Mouse (Mus musculus) spleen, postnatal 36 days (tissue): ENCODE measurements around the gene Ttll6.

Source experiments
- DNase-seq, 2 experiments: peaks; one replicate each; pipeline ENCODE4 v3.0.0; 2022; ENCODE audit warnings: low spot score in 2 of 2, mixed read lengths in 1 of 2

Gene Ttll6

DNA sequence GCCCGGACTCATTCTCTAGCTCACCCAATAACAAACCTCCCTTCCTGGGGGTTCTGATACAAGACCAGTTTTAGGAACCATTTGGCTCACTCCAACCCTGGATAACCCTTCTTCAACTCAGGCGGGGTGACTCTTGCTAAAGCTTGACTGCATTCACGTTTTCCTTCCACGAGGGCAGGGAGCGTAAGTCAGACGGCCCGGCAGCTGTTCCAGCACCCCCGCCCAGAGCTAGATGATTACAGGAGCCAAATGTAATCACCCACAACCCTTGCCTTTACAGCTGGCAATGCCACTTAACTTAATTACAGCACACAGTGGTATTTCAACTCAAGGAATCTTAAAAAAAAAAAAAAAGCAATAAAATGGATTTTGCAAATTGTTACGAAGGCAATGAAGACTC lies 34.5 kb downstream of the Ttll6 start:
- no peak for DNase-seq

DNA sequence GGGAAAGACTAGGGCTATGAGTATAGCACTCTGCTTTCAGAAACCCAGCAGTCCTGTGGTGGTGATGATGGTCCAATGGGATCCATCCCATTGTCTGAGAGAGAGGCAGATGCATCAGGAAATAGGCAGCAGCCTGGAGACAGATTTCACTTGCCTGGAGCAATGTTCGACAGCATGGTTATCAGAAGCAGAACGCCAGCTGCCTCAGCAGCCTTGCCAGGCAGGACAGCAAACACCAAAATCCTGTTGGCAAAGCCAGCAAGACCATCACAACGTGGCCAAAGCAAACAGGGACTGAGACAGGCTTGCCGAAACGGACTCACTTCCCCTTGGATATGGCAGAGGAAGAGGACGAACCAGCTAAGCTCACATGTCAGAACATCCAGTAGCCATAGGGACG lies 35.4 kb downstream of the Ttll6 start:
- DNase-seq = no peak

- DNase-seq = no peak
These were observed 37.3 kb downstream of the Ttll6 start for GRCm38 (mm10) chr11:96170711-96171379.

- DNase-seq = no peak
These were observed 38.0 kb downstream of the Ttll6 start for GRCm38 (mm10) chr11:96171601-96172000.

- DNase-seq = no peak
These were observed 39.1 kb downstream of the Ttll6 start for GRCm38 (mm10) chr11:96172511-96173287.

GRCm38 (mm10) chr11:96173288-96173840 lies 39.8 kb downstream of the Ttll6 start:
- no peak for DNase-seq

DNA sequence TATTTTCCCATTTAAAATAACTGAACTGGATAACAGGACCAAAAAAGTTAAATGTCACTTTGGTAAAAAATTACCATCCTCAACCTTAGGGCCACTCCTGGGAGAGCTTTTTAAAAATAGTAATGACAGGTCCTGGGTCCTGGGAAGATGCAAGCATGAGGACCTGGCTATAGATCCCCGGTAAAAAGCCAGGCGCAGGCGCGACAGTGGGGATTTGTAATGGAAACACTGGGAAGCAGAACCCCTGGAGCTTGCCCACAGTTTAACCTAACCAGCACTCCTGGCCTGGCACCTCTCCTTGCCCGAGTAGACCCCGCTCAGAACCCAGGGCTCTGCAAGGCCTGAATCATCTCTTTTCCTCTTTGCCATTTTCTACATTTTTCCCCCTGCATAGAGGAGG lies 41.3 kb downstream of the Ttll6 start:
- DNase-seq = no peak

DNA sequence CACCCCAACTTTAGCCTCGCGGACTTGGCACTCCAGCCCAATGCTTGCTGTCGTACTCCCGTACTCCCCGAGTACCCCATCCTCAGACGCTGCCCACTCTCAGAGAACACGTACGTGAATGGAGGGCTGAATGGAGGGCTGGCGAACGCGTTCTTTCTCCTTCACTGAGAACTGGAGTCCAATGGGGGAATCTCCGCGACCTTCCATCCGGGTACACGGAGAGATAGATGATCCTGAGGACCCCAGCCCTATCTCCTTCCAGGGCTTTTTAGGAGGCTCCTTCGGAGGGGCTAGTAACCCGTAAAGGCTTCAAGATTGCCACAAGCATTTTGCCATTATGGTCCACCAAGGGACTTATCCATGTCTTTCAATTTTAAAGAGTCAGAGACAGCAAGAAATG lies 41.9 kb downstream of the Ttll6 start:
- DNase-seq = no peak

DNA sequence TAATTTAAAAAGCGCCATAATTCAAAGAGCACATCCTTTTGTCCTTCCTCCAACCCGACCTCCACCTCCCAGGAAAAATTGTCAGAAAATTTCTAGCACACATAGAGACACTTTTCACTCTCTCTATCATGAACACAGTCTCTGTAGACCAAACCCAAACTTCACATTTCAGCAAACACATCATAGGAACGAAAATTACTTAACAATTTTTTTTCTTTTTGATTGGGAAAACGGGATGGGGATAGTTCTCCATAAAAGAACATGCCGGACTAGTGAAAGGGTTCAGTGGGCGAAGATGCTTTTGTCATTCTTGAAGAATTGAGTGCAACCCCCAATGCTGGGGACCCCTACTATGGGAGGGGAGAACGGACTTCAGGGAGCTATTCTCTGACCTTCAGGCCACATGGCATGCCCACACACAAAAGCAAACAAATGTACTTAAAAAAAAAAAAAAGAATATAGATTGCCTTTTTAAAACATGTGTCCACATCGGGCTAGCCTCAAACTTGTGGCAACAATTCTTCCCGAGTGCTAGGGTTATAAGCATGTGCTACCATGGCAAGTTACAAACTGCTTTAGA lies 42.5 kb downstream of the Ttll6 start:
- no peak for DNase-seq

DNA sequence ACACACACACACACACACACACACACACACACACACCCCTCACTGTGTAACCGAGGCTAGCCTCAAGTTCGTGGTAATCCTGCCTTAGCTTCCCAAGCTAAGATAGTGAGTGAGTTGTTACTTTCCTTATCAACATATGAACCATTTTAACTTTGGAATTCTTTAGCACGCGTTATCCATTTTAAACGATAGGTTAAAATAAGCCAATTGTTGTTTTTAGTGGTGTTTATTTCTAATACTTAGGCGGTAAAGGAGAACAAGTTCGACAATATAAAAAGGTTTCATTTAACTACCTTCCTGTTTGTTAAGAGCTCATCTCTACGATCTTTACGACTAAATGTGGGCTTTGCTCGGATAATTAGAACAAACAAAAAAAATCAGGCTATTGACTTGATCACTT lies 43.3 kb downstream of the Ttll6 start:
- no peak for DNase-seq

DNA sequence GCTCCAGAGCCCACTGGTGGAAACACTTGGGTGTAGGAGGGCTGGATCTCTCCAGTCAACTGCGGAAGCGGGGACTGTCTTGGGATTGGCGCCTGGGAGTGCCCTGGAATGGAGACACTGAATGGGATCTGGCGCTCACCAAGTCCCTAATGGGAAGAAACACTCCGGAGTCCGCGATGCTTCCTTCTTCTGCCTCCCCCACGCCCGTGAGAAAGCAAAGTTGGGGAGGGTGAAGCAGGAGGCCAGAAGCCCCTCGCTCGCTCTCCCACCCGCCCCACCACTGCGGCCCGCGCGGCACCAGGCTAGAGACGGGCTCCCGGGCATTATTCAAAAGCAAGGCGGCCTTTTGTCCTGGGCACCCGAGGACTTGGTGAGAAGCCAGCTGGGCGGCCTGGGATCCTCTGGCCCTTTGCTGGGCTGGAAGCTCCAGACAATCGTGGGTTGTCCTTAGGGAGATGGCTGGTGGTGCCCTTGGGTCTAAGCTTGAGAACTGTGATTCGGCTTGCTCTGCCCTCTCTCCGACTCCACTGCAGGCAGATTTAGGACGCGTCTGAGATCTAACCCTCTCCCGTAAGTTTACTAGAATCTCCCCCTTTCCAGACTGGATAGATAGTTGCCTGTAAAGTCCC lies 44.1 kb downstream of the Ttll6 start:
- DNase-seq = no peak

- DNase-seq = no peak
These were observed 44.8 kb downstream of the Ttll6 start for GRCm38 (mm10) chr11:96178356-96178755.

GRCm38 (mm10) chr11:96178911-96179503 lies 45.4 kb downstream of the Ttll6 start:
- DNase-seq = no peak

- no peak for DNase-seq
These were observed 47.5 kb downstream of the Ttll6 start for GRCm38 (mm10) chr11:96181061-96181460.

DNA sequence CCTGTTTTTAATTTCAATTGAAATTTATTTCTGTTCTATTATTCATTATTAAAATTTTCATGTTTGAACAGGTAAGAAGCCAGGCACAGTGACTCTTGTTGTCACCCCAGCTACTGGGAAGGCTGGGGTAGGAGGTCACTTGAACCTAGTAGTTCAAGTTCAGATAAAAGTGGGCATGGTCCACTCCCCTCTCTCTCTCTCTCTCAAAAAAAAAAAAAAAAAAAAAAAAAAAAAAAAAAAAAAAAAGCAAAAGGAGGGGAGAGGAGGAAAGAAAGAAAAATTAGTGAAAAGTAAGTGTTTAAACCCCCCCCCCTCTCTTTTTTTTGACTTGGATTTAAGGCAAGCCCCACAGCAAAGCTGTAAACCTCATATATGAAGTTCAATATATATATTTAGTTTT lies 50.6 kb downstream of the Ttll6 start:
- DNase-seq = no peak

DNA sequence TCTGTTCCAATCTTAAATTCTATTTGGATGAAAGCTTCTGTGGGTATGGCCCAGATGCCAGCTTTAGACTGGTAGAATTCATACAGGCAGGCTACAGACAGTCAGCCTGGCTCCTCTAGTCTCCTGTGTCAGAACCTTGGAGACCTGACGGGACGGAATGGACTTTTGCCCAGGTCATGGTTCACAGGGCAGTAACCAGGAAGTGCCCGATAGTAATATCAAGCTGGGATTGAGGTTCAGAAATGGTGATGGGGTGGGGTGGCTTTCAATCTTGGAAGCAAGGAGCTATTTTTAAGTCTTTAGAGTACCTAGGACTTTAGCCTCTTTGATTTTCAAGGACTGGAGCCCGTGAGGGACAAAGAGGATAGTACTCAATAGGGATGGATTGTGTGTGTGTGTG lies 53.7 kb downstream of the Ttll6 start:
- no peak for DNase-seq

- no peak for DNase-seq
These were observed 56.4 kb downstream of the Ttll6 start for GRCm38 (mm10) chr11:96189810-96190522.

- no peak for DNase-seq
These were observed 57.5 kb downstream of the Ttll6 start for GRCm38 (mm10) chr11:96191132-96191531.

DNA sequence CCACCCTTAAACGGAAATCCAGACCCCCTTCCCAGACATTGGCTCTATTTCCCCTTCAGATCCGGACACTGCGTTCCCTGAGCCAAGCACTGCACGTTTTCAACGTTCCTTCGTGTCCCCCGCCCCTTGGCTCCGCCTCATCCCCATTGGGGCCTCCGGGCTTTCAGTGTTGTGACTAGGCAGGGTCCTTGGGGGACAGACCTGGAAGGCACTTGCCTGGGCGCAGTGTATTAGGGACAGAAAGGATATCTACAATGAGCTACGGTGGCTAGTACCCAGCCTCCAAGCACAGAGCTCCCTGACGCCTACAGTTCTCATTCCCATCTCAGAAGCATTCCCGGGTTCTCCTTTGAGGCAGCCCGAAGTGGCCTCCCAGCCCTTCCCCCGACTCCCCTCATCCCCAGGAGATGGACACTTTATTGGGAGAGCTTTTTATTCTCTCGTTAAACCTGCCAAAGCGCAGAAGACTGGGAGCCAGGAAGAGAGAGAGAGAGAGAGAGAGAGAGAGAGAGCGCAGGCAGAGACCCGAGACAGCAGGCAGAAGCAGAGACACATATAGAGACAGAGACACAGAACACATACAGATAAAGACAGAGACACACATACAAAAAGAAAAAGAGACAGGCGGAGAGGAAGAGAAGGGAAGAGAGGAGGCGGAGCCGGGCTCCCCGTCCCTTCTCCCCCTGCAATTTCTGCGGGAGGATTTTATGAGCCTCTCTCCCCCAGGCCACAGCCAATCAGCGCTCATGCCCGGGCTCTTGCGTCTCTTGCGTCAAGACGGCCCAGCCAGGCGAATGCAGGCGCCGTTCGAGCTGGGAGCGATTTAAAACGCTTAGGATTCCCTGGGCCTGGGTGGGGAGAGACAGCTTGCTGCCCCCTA lies 60.2 kb downstream of the Ttll6 start, which contains the start of gene Hoxb13:
TSS of gene Hoxb13 (plus strand) at position 796 of the 880 bp plus-strand sequence.
- DNase-seq = no peak

GRCm38 (mm10) chr11:96194401-96194710 lies 60.8 kb downstream of the Ttll6 start:
- no peak for DNase-seq
